Comparison of ENCODE assay signal across 7 mouse cellular contexts in genomic region chr2:126765867-126766582, GRCm38 (mm10). TPM values are rescaled to one million over a fixed set of nuclear protein-coding genes. Genes with fewer than 3 reads are reported as not detected.
DNase-seq lines count a peak whose midpoint lies in the region; ATAC-seq and TF ChIP-seq lines count a peak whose summit lies in the region.

No protein-coding gene starts in this region.

- no peak overlapping the region for H3K9ac ChIP-seq in embryonic facial prominence, embryonic 12.5 days
- no peak overlapping the region for H3K9ac ChIP-seq in hindbrain, embryonic 13.5 days
- no peak overlapping the region for H3K9ac ChIP-seq in neural tube, embryonic 13.5 days

- peak; percentile 47 for DNase-seq in layer of hippocampus, adult 2 months (ENCODE audit: low spot score in 2 of 2)
- no peak for DNase-seq in layer of hippocampus, adult 9-10 months (ENCODE audit: low spot score)
- no peak for DNase-seq in spleen, adult 12 weeks (ENCODE audit: low spot score)

- H3K27me3 ChIP-seq in embryonic facial prominence, embryonic 12.5 days: no peaks in the 10 kb centered on the region
- no peaks in the 10 kb centered on the region for H3K27me3 ChIP-seq in hindbrain, embryonic 13.5 days
- H3K27me3 ChIP-seq in neural tube, embryonic 13.5 days: no peaks in the 10 kb centered on the region

- peak overlapping the region; percentile 81 for H3K27ac ChIP-seq in layer of hippocampus, adult 2 months
- H3K27ac ChIP-seq in embryonic facial prominence, embryonic 12.5 days: no peak overlapping the region
- H3K27ac ChIP-seq in hindbrain, embryonic 13.5 days: 0 out of 2 replicates have a peak overlapping the region, but pooled peaks have one; percentile 2
- no peak overlapping the region for H3K27ac ChIP-seq in neural tube, embryonic 13.5 days (replicated peaks)

- 0 out of 2 replicates have a peak, but pooled peaks cover 3% of the 10 kb centered on the region for H3K4me1 ChIP-seq in embryonic facial prominence, embryonic 12.5 days
- peaks cover 11% of the 10 kb centered on the region for H3K4me1 ChIP-seq in hindbrain, embryonic 13.5 days (replicated peaks)
- peaks cover 12% of the 10 kb centered on the region; the same call in 1 of the 2 replicates for H3K4me1 ChIP-seq in neural tube, embryonic 13.5 days (replicated peaks)

- no peak overlapping the region for H3K4me3 ChIP-seq in layer of hippocampus, adult 2 months
- no peak overlapping the region for H3K4me3 ChIP-seq in embryonic facial prominence, embryonic 12.5 days
- no peak overlapping the region for H3K4me3 ChIP-seq in hindbrain, embryonic 13.5 days
- H3K4me3 ChIP-seq in neural tube, embryonic 13.5 days: no peak overlapping the region

- 49% methylated on average over 11 of the region's 11 CpGs for WGBS in embryonic facial prominence, embryonic 12.5 days
- 30% methylated on average over 11 of the region's 11 CpGs for WGBS in hindbrain, embryonic 13.5 days
- 26% methylated on average over 11 of the region's 11 CpGs for WGBS in neural tube, embryonic 13.5 days

- peak; percentile 50; the same call in 1 of the 2 replicates for ATAC-seq in embryonic facial prominence, embryonic 12.5 days (ENCODE audit: insufficient number of reproducible peaks, insufficient read depth, low FRiP score, low TSS enrichment)
- peak; percentile 77 for ATAC-seq in hindbrain, embryonic 13.5 days (ENCODE audit: low FRiP score)
- ATAC-seq in neural tube, embryonic 13.5 days (ENCODE audit: low read depth): peak; percentile 86
- ATAC-seq in erythroblast, adult 5-6 weeks (replicated peaks; ENCODE audit: low FRiP score, poor library complexity, severe bottlenecking): no peak

- H3K4me2 ChIP-seq in embryonic facial prominence, embryonic 12.5 days (replicated peaks): no peak overlapping the region
- 0 out of 2 replicates have a peak overlapping the region, but pooled peaks have one; percentile 2 for H3K4me2 ChIP-seq in hindbrain, embryonic 13.5 days
- H3K4me2 ChIP-seq in neural tube, embryonic 13.5 days: no peak overlapping the region

- peaks cover 21% of the 10 kb centered on the region for H3K36me3 ChIP-seq in embryonic facial prominence, embryonic 12.5 days
- peaks cover 30% of the 10 kb centered on the region for H3K36me3 ChIP-seq in hindbrain, embryonic 13.5 days
- peaks cover 33% of the 10 kb centered on the region for H3K36me3 ChIP-seq in neural tube, embryonic 13.5 days

- no peak for TF ChIP-seq CTCF in layer of hippocampus, adult 2 months (conservative IDR thresholded peaks at IDR 0.05)

- no peaks in the 10 kb centered on the region for H3K9me3 ChIP-seq in embryonic facial prominence, embryonic 12.5 days
- H3K9me3 ChIP-seq in hindbrain, embryonic 13.5 days: no peaks in the 10 kb centered on the region
- no peaks in the 10 kb centered on the region for H3K9me3 ChIP-seq in neural tube, embryonic 13.5 days

RNA-seq across cellular contexts. Expression of gene Usp50, which starts 17.2 kb away (rescaled TPM):
- total RNA-seq in layer of hippocampus, adult 2 months (2021): 1 to 10 TPM; 3.0 to 3.3 TPM
- polyA plus RNA-seq in embryonic facial prominence, embryonic 12.5 days (2016; fragmentation: Nextera tagmentation; extraction: Ambion mirVana): 3.2 and 3.3 TPM in 2 replicates
- 2.9 and 3.4 TPM in 2 replicates for polyA plus RNA-seq in hindbrain, embryonic 13.5 days (2015; fragmentation: Nextera tagmentation; extraction: Ambion mirVana)
- 2.1 and 2.9 TPM in 2 replicates for polyA plus RNA-seq in neural tube, embryonic 13.5 days (2015; fragmentation: Nextera tagmentation; extraction: Ambion mirVana)
- total RNA-seq in erythroblast, adult 5-6 weeks (2015; ENCODE audit: low replicate concordance): 0.77 TPM in 1 of 2 replicates, not detected in the other
- 0.42 TPM in 1 of 2 replicates, not detected in the other for total RNA-seq in erythroblast, adult 5-6 weeks (2017; ENCODE audit: low replicate concordance)

RNA-seq across cellular contexts. Expression of gene Usp8, which starts 58.9 kb away (rescaled TPM):
- total RNA-seq in layer of hippocampus, adult 2 months (2021): 10 to 100 TPM; 50.9 to 53.3 TPM
- 38.7 and 43.7 TPM in 2 replicates for polyA plus RNA-seq in embryonic facial prominence, embryonic 12.5 days (2016; fragmentation: Nextera tagmentation; extraction: Ambion mirVana)
- polyA plus RNA-seq in hindbrain, embryonic 13.5 days (2015; fragmentation: Nextera tagmentation; extraction: Ambion mirVana): 29.1 and 29.4 TPM in 2 replicates
- 31.5 and 35.7 TPM in 2 replicates for polyA plus RNA-seq in neural tube, embryonic 13.5 days (2015; fragmentation: Nextera tagmentation; extraction: Ambion mirVana)
- total RNA-seq in erythroblast, adult 5-6 weeks (2015; ENCODE audit: low replicate concordance): 12.7 and 18.2 TPM in 2 replicates
- total RNA-seq in erythroblast, adult 5-6 weeks (2017; ENCODE audit: low replicate concordance): 19.2 and 26.2 TPM in 2 replicates

Comparison
In these comparisons a context has a peak if more than half of its experiments do, and no peak if none do; other contexts are left out.
1. DNase-seq: peak in layer of hippocampus, adult 2 months (2 of 2); none in layer of hippocampus, adult 9-10 months (single experiment) and spleen, adult 12 weeks (single experiment).
2. H3K27ac ChIP-seq: peak in layer of hippocampus, adult 2 months (single experiment) and hindbrain, embryonic 13.5 days (single experiment); none in embryonic facial prominence, embryonic 12.5 days (single experiment) and neural tube, embryonic 13.5 days (single experiment).